Mouse (Mus musculus) naive thymus-derived CD4-positive, alpha-beta T cell, adult 2 months (primary cell): ENCODE measurements around the gene Tmem63a.
"Not testable (repeated sequence)": the region's sequence is repeated elsewhere in the genome, so short reads cannot be mapped to it uniquely, and the experiment has no call there.

Experiments
- DNase-seq: peaks from one replicate; pipeline ENCODE4 v3.0.0-alpha.2; 2011; ENCODE audit warnings: low read depth

The Tmem63a gene

DNA sequence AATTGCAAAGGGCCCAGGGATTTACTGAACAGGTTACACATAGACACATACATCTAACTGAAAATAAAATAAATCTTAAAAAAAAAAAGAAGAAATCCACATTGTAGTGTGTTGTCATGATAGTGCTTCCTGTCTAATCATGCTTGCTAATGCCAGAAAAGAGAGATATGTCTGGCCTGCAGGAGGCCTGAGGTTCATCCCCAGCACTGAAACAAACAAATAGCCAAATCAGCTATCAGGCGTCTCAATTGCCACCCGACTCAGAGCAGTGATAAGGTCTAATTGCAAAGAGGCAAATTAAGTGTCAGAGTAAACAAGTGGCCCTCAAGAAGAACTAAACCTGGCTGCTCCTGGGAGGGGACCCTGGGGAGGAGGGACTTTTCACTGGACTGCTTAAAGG lies 12.5 kb upstream of the Tmem63a start:
- DNase-seq: no peak

DNA sequence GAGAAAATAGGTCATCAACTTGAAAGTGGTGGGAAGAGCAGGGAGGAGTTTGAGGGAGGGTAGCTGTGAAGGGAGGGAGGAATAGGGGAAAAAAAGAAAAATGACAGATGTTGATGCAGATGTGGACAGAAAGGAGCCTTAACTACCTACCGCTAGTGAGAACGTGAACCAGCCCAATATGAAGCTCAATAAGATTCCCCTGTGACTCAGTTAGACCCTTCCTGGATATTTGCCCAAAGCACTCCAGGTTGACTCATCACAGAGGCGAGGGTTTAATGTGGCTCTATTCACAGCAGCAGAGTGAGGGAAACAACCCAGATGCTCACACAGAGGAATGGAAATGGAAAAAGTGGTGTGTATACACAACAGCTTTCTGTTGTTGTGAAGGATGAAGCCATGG lies 11.0 kb upstream of the Tmem63a start:
- DNase-seq: no peak

DNA sequence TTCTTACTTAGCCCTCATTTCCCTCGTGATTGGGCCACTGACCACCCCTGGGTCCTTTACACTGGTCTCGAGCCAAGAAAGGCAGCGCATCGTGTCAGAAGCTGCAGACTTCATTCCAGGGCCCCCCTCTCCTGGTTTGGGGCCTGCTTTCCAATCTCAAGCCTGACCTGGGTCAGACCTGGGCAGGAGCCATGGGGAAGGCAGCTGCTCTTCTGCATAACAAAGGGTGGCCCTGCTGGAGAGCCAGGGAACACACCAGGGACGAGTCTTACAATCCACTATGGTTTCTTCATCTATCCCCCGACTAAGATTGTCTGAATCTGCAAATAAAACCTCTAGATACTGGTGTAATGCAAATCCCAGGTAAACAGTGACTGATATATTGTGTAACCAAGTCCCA lies 8.5 kb upstream of the Tmem63a start:
- DNase-seq: no peak

DNA sequence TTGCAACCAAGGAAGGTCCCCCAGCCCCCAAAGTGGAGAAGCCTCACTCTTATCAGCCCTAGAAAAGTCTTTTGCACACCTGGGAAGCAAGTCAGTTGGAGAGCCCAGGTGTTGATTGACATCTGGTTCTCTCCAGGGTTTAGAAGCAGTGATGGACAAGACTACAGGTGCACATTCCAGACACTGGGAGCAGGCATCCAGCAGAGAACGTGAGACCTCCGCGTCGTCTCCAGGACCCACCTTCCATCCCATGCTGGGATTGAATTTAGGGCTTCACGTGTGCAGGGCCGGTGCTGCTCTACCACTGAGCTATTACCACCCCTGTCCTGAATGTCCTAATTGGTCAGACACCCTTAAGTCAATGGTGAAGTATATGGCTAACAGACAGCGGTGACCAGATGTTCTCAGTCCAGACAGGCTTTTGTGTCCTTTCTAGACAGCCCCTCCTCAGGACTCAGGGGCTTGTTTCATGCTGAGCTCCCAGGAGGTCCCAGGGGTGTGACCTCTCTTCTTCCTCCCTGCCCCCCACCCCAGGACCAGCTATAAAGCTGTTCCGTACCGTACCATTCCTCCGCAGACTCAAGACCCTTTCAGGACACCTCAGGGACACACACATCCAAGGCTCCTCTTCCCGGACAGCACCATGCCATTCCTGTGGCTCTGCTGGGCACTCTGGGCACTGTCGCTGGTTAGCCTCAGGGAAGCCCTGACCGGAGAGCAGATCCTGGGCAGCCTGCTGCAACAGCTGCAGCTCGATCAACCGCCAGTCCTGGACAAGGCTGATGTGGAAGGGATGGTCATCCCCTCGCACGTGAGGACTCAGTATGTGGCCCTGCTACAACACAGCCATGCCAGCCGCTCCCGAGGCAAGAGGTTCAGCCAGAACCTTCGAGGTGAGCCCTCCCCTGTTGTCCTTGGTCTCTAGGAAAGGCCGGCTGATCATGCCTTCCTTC lies 7.4 kb upstream of the Tmem63a start, which contains the start of gene Lefty1:
Gene Lefty1 (plus strand): TSS at position 556 of the 953 bp plus-strand sequence.
- no peak for DNase-seq

DNA sequence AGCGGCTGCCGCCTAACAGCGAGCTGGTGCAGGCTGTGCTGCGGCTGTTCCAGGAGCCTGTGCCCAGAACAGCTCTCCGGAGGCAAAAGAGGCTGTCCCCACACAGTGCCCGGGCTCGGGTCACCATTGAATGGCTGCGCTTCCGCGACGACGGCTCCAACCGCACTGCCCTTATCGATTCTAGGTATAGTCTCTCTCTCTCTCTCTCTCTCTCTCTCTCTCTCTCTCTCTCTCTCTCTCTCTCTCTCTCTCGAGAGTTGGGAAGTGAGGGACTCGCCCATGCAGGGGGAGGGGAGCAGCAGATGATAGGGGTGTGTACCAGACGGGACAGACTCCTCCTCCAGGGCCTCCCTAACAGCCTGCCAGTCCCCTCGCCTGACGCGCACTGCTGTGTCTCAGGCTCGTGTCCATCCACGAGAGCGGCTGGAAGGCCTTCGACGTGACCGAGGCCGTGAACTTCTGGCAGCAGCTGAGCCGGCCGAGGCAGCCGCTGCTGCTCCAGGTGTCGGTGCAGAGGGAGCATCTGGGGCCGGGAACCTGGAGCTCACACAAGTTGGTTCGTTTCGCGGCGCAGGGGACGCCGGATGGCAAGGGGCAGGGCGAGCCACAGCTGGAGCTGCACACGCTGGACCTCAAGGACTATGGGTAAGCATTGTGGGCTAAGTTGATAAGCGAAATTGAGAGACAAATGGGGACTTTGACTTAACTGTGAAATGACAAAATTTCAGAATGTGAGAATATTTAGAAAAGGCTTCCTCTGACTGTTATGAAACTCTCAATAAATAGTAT lies 5.3 kb upstream of the Tmem63a start:
- DNase-seq: not testable (repeated sequence)

DNA sequence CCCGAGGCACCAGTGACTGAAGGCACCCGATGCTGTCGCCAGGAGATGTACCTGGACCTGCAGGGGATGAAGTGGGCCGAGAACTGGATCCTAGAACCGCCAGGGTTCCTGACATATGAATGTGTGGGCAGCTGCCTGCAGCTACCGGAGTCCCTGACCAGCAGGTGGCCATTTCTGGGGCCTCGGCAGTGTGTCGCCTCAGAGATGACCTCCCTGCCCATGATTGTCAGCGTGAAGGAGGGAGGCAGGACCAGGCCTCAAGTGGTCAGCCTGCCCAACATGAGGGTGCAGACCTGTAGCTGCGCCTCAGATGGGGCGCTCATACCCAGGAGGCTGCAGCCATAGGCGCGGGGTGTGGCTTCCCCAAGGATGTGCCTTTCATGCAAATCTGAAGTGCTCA lies 4.5 kb upstream of the Tmem63a start:
- DNase-seq: not testable (repeated sequence)

DNA sequence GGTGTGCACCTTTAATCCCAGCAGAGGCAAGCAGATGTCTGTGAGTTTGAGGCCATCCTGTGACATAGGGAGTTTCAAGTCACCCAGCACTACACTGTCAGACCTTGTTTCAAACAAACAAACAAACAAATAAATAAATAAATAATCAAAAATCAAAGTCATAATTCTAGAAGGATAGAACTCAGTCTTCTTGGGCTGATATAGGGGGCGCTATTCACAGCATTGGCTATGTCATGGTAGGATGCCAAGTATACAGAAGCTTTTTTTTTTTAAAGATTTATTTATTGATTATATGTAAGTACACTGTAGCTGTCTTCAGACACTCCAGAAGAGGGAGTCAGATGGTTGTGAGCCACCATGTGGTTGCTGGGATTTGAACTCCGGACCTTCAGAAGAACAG lies 3.4 kb upstream of the Tmem63a start:
- peak; percentile 47 for DNase-seq

DNA sequence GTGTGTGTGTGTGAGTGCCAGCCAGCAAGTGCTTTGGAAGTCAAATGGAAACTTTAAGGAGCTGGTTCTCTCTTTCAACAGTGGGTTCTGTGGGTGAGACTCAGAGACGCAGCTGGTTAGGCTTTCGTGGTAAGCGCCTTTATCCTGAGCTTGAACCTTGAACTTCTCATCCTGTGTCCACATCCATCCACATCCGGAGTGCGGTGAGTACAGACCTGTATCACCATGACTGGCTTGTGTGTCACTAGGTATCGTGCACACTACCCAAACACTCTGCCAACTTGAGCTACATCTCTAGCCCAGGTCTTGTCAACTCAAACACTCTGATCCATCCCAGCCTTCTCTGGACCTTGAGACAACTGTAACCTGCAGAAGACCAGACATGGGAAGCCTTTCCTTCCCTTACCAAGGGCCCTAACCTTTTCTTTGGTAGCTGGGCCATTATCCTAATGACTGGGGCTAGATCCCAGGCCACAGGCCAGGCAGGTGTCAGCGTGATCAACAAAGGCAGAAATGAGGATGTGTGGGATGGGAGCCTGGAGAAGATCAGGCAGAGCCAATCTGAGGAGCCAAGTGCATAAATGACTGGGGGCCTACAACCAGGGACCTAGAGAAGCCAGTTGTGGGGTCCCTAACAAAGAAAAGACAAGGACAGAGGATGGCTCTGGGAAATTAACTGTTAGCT lies 1.2 kb upstream of the Tmem63a start:
- peak; percentile 65 for DNase-seq

DNA sequence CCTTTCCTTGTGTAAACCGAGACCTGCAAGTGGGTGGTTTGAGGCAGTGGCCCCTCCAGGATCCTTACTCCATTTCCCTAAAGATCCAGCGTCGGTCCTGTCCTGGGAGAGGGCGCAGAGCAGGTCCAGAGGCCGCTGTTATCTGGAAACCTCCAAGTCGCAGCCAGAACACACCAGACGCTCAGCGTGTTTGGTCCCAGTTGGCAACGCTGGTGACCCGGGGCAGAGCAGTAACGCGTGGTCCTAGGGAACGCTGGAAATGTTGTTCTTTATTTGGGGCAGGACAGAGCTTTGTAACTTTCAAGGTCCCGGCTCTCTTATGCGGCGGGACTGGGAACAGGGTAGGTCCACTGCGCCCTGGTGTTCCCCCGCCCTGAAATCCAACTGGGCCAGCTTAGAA lies 418 bp upstream of the Tmem63a start:
- DNase-seq: no peak

DNA sequence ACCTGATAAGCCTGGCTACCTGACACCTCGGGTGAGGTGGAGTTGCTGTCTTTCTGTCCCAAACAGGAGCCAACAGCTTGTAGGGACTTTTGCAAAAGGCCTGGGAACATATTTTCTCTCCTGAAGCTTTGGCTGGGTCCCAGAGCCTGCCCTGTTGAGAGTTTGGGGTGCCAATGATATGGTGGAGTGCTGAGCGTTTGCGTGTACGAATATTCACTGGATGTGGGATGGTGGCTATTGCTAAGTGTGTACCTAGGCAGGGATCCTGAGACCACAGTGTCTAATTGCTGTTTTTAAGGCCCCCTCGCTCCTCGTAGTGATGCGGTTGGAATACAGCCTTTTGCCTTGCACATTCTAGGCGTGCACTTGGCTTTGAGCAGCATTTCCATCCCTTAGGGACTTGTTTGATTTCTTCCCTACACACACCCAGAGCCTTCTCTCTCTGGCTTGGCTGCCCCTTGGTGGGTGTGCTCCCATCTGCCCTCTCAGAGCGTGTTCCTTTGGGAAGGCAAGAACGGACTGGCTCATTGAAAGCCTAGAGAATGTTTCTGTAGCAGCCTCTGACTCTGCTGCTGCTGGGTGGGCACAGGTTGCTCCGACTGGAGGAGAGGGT lies 994 bp downstream of the Tmem63a start:
- DNase-seq: no peak

DNA sequence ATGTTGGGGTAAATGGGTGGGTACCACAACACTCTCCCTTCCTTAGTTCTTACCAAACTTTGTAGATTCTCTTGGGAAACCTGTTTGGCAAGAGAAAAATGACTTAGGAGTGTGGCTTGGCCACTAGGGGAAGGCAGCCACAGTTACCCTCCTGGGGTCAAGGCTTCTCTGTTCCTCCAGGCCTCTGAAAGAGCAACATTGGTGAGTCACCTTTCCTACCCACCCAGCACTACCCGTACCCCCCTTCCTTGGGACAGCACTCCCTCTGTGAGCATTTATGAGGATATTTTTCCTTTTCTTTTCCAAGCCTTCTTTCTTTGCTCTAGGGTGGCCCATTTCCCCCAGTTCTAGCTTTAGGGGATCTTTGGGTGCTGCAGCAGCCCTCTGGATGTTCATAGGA lies 1.8 kb downstream of the Tmem63a start:
- no peak for DNase-seq

DNA sequence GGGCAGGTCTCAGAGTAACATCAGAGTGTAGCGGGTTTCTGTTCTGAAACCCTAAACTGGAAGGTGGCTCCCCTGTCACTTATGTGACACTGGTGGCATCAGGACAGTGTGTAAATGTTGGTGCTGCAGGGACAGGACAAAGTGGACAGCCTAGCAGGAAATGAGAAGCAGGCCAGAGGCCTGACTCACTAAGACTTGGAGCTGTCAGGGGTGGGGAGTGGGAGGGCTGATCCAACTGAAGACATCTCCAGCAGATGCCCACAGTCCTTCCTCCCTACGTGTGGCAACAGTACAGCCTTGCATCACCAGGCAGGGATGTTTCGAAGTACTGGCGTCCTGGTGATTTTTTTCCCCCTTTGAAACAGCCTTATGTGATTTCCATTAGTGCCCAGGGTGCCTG lies 2.4 kb downstream of the Tmem63a start:
- DNase-seq: no peak

DNA sequence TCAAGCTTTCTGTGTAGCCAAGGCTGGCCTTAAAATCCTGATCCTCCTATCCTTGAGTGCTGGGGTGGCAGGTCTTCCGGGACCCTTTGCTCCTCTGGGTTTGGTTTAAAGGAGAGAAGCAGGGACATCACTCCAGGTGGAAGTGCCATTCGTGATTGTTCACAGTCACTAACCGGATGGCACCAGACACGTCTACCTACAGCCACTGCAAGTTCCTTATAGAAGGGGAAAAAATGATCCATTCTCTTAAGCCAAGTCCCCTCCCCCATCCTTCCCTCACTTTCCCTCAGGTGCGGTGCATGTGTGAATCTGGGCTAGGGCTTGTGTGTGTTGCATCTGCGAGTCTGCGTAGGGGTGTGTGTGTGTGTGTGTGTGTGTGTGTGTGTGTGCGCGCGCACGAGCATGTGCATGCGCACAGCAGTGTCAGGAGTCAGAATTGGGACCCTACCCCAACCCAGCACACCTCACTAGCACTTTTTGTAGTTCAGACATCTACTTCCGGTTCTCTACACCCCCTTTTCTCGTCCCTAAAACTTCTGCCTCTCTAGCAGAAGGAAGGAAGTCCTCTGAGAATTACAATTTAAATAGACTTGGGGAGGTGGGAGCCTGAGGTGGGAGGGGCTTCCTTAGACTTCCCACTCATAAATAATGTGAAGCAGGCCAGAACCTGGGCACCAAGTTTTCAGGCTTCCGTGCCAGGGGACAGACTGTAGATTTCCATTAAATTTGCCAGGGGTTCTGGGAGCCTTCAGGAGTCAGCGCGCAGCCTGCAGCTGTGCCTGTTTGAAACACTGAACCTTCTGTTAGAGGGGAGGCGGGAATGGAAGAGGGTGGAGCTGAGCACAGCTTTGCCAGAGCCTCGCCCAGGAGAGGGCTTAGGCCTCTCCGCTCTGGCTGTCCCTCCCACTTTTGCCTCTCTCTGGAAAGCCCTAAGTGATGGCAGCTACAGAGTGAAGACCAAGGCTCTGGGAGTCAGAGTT lies 3.1 kb downstream of the Tmem63a start:
- peak; percentile 61 for DNase-seq

DNA sequence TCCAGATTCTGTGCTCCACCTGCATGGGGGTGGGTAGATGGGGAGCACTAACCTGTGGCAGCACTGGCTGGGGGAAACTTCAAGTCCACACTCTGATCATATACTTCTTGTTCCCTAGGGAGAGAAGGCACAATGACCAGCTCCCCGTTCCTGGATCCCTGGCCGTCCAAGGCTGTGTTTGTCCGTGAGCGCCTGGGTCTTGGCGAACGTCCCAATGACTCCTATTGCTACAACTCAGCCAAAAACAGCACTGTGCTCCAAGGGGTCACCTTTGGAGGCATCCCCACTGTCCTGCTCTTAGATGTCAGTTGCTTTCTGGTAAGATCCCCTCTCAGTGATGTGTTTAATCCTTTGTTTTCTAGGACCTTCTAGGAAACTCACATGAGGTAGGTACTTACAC lies 4.3 kb downstream of the Tmem63a start:
- DNase-seq: no peak

DNA sequence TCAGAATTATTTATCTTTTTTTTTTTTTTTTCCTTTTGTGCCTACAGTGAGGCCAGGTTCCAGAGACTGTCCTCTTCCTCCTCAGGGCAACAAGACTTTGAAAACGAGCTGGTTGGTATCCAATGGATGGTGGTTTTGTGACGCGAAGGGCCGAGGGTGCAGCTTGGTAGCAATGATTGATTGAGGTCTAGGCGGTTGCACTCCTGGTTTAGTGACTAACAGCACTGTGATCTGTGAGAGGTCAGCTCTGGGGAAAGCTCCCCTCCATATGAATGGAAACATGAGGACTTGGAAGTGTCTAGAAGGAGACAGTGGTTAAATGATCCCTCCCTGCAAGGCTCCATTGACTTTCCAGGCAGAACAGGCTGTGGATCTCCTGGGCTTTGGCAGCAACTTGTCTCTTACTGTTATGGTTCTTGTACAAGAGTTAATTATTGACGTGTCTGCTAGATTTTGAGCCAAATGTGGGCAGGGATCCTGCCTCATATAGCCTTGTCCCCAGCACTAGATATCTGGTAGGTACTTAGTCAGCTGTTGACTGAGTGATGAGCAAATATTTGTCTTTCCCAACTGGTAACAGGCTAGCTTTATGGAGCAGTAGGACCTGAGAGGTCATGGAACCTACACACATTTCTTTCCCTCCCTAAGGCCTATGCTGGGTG lies 10.1 kb downstream of the Tmem63a start:
- no peak for DNase-seq

DNA sequence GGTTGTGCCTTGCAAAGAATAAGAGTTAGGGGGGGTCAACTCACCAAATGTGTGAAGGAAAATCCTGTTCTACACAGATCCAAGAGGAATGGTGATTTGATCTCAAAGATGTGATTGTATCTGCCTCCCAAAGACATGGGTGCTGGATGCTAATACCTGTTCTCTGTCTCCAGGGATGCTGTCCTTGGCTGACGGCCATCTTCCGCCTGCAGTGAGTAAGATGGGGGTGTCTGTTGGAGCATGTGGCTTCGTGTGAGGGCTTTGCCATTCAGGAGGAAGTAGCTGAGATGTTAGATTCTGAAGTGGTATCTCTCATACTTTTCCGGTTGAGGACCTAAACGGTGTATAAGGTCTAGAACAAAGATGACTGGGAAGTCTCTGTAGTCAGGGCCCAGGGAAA lies 10.7 kb downstream of the Tmem63a start:
- DNase-seq: no peak

DNA sequence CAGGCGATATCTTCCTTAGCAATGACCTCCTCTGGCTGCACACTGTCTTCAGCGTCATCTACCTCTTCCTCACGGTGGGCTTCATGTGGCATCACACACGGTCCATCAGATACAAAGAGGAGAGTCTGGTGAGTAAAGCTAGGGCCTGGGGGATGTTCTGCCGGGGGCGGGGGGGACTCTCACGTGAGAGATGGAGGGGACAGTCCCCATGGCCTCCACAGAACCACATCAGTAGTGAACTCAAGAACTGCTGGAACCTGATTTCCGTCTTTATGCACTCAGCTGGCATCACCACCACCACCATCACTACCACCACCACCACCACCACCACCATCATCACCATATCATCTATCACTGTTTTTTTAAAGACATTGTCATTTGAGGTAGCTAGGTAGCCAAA lies 14.3 kb downstream of the Tmem63a start:
- DNase-seq: no peak

DNA sequence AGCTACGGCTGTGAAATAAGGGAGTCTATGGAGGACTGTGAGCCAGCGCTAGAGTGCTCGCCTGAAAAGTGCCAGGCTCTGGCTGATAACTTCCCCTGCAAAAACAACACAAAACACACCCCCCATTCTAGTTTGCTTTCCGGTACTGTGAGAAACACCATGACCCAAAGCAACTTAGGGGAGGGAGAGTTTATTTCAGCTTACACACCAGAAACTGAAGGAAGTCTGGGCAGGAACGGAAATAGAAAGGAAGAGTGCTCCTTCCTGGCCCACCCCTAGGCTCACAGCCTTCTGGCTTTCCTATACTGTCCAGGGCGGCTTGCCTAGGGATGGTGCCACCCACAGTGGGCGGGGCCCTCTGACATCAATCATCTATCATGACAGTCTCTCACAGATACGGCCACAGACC lies 14.8 kb downstream of the Tmem63a start:
- no peak for DNase-seq

DNA sequence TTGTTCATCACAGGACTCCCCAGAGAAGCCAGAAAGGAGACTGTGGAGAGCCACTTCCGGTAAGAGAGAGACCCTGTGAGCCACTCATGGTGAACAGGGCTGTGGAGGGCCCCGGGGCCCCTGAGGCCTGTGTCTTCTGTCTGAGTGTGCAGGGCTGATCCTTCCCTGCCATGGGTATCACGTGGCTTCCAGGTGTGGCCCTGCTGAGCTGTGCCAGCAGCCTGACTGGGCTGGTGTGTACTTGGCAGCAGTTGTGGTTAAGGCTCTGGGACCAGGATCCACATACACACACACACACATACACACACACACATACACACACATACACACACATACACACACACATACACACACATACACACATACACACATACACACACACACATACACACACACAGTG lies 15.8 kb downstream of the Tmem63a start:
- DNase-seq: no peak

DNA sequence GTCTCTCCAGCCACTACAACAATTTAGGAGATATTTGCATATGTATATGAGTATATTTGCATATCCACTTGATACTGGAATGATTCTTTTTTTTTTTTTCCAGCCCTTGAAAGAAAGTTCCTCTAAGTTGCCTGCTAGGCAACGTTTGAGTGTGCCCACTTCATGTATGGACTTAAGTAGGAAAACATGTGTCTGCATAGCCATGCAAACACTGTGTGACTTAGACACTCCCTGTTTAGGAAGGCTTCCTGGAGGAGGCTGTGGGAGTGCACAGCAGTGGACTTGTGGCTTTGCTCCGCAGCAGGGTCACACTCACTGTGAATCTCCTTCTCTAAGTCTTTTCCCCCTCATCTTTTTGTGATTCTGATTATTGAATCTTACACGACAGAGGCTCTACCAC lies 16.7 kb downstream of the Tmem63a start:
- no peak for DNase-seq
